ENCODE assay signal across 8 mouse cellular contexts in the genomic region with DNA sequence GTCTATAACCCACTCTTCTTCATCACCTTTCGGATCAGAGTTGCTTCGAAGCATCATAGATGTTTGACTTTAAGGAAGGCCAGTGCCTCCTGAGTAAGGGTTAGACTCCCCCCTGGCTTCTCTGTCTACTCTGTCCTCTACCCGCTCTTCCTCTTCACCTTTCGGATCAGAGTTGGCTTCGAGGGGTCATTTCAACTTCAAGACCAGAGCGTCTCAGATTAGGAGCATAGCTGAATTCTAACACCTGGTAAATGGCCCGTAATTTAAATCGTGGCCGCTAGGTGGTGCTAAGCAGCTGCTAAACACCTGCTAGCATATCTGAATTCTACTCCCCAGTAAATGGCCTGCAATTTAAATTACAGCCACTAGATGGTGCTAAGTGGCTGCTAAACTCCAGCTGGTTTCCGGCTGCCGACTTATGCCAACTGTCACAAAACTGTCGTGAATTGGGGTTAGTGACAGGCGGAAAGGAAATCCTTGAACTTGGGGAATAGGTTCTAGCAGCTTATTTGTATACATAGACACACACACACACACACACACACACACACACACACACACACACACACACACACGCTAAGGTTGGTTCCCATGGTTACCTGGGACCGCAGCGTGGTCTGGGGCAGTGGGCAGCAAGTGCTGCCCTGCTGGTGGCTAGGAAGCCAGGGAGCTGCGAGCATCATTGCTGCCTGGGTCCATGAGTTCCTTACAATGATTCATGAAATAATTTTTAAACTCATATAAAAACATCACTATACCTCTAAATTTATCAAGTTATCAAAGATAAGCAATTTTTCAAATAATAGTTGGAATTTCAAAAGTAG.
DNase-seq lines count a peak whose midpoint lies in the region; ATAC-seq lines count a peak whose summit lies in the region.

No protein-coding gene starts in this region.

- peak overlapping the region; percentile 68 for H3K9ac ChIP-seq in hindbrain, embryonic 16.5 days (ENCODE audit: low read depth, low read length)

- no peaks in the 10 kb centered on the region for H3K79me2 ChIP-seq in macrophage (ENCODE audit: inconsistent target)

- DNase-seq in WW6 (ENCODE audit: low read depth, low spot score): peak; percentile 89
- peak; percentile 87 to 97 for DNase-seq in cerebellum, postnatal 4 days (ENCODE audit: low spot score in 2 of 2)
- DNase-seq in gastrocnemius, adult 18-20 months (ENCODE audit: low spot score): peak; percentile 99
- DNase-seq in left cerebral cortex, adult 18-20 months (ENCODE audit: low spot score in 2 of 2): peak; percentile 95 to 99
- peak; percentile 96 for DNase-seq in right cerebral cortex, adult 18-20 months
- DNase-seq in urinary bladder, postnatal 10 days (ENCODE audit: low spot score): peak; percentile 71

- H3K36me3 ChIP-seq in hindbrain, embryonic 16.5 days (ENCODE audit: control insufficient read depth, insufficient read depth, low read length): no peaks in the 10 kb centered on the region
- no peaks in the 10 kb centered on the region for H3K36me3 ChIP-seq in macrophage (ENCODE audit: inconsistent target)

- H3K4me2 ChIP-seq in hindbrain, embryonic 16.5 days (ENCODE audit: low read length): peak overlapping the region; percentile 62

- no peaks in the 10 kb centered on the region for H3K27me3 ChIP-seq in hindbrain, embryonic 16.5 days (replicated peaks; ENCODE audit: control insufficient read depth, insufficient read depth, low read length)

- H3K4me1 ChIP-seq in hindbrain, embryonic 16.5 days (ENCODE audit: control insufficient read depth, insufficient read depth, low read depth, low read length): no peaks in the 10 kb centered on the region

- WGBS in hindbrain, embryonic 16.5 days: 19% methylated on average over 17 of the region's 17 CpGs
- WGBS in macrophage (ENCODE audit: missing documents): 21% methylated on average over 17 of the region's 17 CpGs

- no peaks in the 10 kb centered on the region for H3K9me3 ChIP-seq in hindbrain, embryonic 16.5 days (ENCODE audit: control insufficient read depth, low read length)

- peak overlapping the region; percentile 49 for H3K4me3 ChIP-seq in hindbrain, embryonic 16.5 days (ENCODE audit: low read length)
- H3K4me3 ChIP-seq in macrophage (ENCODE audit: inconsistent target): peak overlapping the region; percentile 16; the same call in 1 of the 2 replicates

- peak; percentile 98 for ATAC-seq in hindbrain, embryonic 16.5 days

- no peak overlapping the region for H3K27ac ChIP-seq in hindbrain, embryonic 16.5 days (ENCODE audit: low read depth, low read length)
- H3K27ac ChIP-seq in macrophage: no peak overlapping the region
